Mouse (Mus musculus) olfactory bulb, adult 2 months (tissue): ENCODE results near the gene Snd1. TPM values are rescaled to one million over a fixed set of nuclear protein-coding genes. Genes with fewer than 3 reads are reported as not detected.

Experiments
- H3K27ac ChIP-seq: fragments of 200-500 bp; 2 replicates; pipeline ENCODE4 v1.5.1; 2012; ENCODE audit warnings: low read depth, low read length; ENCODE audit not compliant: insufficient read depth
- H3K4me1 ChIP-seq: fragments of 200-500 bp; 2 replicates; pipeline ENCODE4 v1.6.1; 2012; ENCODE audit warnings: low read length; ENCODE audit not compliant: control insufficient read depth, insufficient read depth
- H3K4me3 ChIP-seq: fragments of 200-500 bp; 2 replicates; pipeline ENCODE4 v1.5.1; 2012; ENCODE audit warnings: mild to moderate bottlenecking, low read depth, low read length, moderate library complexity; ENCODE audit not compliant: insufficient read depth
- CTCF ChIP-seq: fragments of 200-500 bp; IDR thresholded peaks from 2 replicates; pipeline ENCODE4 v1.5.1; 2012; ENCODE audit warnings: low read depth, mild to moderate bottlenecking, low read length, moderate library complexity; ENCODE audit not compliant: insufficient read depth
- POLR2A ChIP-seq: fragments of 200-500 bp; IDR thresholded peaks from 2 replicates; pipeline ENCODE4 v1.6.1; 2012; ENCODE audit warnings: mild to moderate bottlenecking, low read depth, low read length, moderate library complexity; ENCODE audit not compliant: insufficient read depth
- WGBS: fragments of 180-500 bp; shearing (Covaris S2); methylation state at CpG from one replicate; pipeline ENCODE4 v1.1.7; 2018; 5-methylcytosine and 5-hydroxymethylcytosine counted together
- polyA plus RNA-seq: library from polyadenylated mRNA; stranded (reverse); fragments of >200 nt; gene quantifications from 2 replicates; pipeline ENCODE4 v1.2.4, GENCODE M21; 2012; ENCODE audit warnings: low replicate concordance; ENCODE audit not compliant: missing spikeins, insufficient read depth, insufficient read length

Snd1 gene
- polyA plus RNA-seq, 1 experiment = not detected

- 72% methylated on average over 7 of the region's 7 CpGs for WGBS
- Histone ChIP-seq H3K27ac (no peak overlapping the region), H3K4me1 (peaks cover 6% of the 10 kb centered on the region; the same call in 1 of the 2 replicates), H3K4me3 (no peak overlapping the region)
- TF ChIP-seq CTCF (no peak), POLR2A (no peak)
Observed at GRCm38 (mm10) chr6:28550255-28551004, 75.5 kb downstream of the Snd1 start.

DNA sequence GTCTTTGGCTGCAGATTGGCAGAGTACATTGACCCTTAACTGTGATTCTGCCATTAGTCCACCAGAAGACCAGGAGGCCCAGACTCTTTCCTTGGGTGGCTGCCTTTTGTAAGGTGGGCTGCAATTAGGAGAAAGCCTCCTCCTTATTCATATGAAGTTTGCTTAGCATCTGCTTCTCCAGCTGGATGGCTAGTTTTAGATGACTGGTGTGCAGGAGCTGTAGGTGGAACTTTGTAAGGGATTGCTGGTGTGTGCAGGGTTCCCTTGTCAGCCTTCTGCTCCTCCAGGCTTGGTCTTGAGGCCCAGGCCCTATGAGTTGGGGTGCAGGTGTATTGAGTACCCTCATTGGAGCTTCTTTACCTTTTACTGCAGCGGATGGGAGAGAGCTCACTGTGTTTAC is 79.5 kb downstream of the Snd1 start:
- no peak for TF ChIP-seq CTCF
- no peak for TF ChIP-seq POLR2A
- peaks cover 6% of the 10 kb centered on the region; the same call in 1 of the 2 replicates for H3K4me1 ChIP-seq
- H3K27ac ChIP-seq = no peak overlapping the region
- no peak overlapping the region for H3K4me3 ChIP-seq
- WGBS = 94% methylated on average over 1 of the region's 1 CpGs

GRCm38 (mm10) chr6:28555002-28555401 is 80.1 kb downstream of the Snd1 start:
- TF ChIP-seq POLR2A = no peak
- TF ChIP-seq CTCF = no peak
- 31% methylated on average over 6 of the region's 6 CpGs for WGBS
- Histone ChIP-seq H3K27ac (no peak overlapping the region), H3K4me3 (no peak overlapping the region), H3K4me1 (peaks cover 6% of the 10 kb centered on the region; the same call in 1 of the 2 replicates)

DNA sequence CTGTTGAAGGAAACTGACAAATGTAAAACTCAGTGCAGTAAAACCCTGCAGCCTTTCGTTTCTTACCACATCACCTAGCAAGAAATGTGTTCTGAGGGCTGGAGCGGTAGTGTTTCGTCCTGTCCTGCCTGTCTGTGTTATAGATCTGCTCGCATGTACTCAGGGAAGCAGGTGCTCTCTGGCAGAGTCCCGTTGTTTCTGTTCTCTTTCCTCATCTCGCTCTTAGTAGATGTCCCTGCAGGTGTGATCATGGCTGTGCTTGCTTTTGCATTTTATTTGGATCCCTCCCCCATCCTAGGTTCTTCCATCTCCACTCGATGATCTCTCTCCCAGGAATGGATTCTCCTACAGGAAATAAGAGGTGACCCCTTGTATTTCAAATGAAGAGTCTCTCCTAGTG is 80.5 kb downstream of the Snd1 start:
- peaks cover 6% of the 10 kb centered on the region; the same call in 1 of the 2 replicates for H3K4me1 ChIP-seq
- no peak overlapping the region for H3K4me3 ChIP-seq
- 85% methylated on average over 7 of the region's 7 CpGs for WGBS
- TF ChIP-seq CTCF = no peak
- no peak for TF ChIP-seq POLR2A
- no peak overlapping the region for H3K27ac ChIP-seq

DNA sequence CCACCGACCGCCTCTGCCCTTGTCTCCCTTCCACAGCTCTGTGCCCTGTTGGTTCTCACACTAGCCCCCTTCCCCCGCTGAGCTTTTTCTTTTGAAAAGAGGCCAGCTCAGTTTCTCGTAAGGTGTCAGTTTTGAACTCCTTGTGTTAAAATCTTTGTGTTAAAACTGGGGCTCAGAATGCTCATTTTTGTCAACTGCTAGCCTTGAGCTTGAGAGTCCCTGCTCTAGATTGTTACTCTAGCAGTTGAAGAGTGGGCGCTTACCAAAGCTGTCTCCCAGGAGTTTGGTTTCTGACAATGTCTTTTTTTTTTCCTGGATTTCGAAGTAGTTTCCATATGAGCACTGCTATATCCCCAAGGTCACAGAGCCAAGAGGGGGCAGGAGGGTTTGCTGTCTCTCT is 82.8 kb downstream of the Snd1 start:
- Histone ChIP-seq H3K4me1 (peaks cover 10% of the 10 kb centered on the region), H3K4me3 (no peak overlapping the region), H3K27ac (no peak overlapping the region)
- no peak for TF ChIP-seq POLR2A
- TF ChIP-seq CTCF = no peak
- WGBS = 73% methylated on average over 6 of the region's 6 CpGs

DNA sequence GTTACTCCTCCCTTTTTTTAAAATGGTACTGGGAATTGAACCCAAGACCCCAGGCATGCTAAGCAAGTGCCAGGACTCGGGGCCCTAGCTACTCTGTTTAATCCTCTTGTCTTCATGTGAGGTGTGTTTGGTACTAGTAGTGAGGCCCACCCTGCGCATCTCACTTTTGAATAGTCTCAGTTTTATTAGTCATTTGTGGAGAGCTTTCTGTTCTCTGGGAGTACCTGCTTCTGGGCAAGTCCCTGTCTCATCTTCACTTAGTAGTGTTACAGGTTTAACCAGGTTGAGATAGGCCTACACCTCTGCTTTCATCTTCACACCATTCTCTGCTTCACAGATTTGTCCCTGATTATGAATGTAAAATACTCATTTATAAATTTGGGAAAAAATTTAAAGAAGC is 84.5 kb downstream of the Snd1 start:
- no peak for TF ChIP-seq CTCF
- peaks cover 9% of the 10 kb centered on the region for H3K4me1 ChIP-seq
- H3K4me3 ChIP-seq = no peak overlapping the region
- H3K27ac ChIP-seq = no peak overlapping the region
- 96% methylated on average over 2 of the region's 2 CpGs for WGBS

- WGBS = 75% methylated on average over 5 of the region's 5 CpGs
Observed at GRCm38 (mm10) chr6:28561291-28561995, 86.5 kb downstream of the Snd1 start.

GRCm38 (mm10) chr6:28562323-28563044 is 87.5 kb downstream of the Snd1 start:
- 94% methylated on average over 4 of the region's 4 CpGs for WGBS
- H3K27ac ChIP-seq = no peak overlapping the region

More at GRCm38 (mm10) chr6:28561291-28561995, 86.5 kb downstream of the Snd1 start:
- Histone ChIP-seq H3K27ac (no peak overlapping the region), H3K4me1 (peaks cover 4% of the 10 kb centered on the region), H3K4me3 (no peak overlapping the region)
- TF ChIP-seq POLR2A = no peak
- no peak for TF ChIP-seq CTCF

DNA sequence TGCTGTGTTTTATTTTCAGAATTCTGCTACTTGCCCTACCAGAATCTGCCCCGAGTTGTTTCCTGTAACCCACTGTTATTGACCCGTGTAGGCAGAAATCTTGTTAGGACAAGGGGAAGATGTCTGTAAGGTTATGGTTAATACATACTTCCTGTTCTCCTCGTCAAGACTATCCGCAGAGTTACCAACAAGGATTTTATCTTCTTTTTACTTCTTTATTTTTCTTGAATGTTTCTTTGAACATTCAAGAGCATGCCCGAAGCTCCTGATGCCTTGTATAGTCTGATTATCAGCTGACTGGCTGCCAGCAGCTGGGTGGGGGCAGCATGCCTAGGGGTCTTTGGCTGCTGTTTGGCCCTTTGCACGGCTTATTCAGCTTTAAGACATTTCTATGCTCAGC is 93.0 kb downstream of the Snd1 start:
- no peak overlapping the region for H3K27ac ChIP-seq
- H3K4me1 ChIP-seq = peaks cover 2% of the 10 kb centered on the region; the same call in 1 of the 2 replicates
- H3K4me3 ChIP-seq = no peak overlapping the region
- TF ChIP-seq CTCF (no peak), POLR2A (no peak)
- 87% methylated on average over 6 of the region's 6 CpGs for WGBS

More at GRCm38 (mm10) chr6:28562323-28563044, 87.5 kb downstream of the Snd1 start:
- Histone ChIP-seq H3K4me3 (no peak overlapping the region), H3K4me1 (peaks cover 4% of the 10 kb centered on the region)
- TF ChIP-seq POLR2A = no peak
- no peak for TF ChIP-seq CTCF
